Mouse (Mus musculus) lung, embryonic 15.5 days (tissue): ENCODE data around the gene Arfgap3. TPM values are rescaled to one million over a fixed set of nuclear protein-coding genes. Genes with fewer than 3 reads are reported as not detected.

Source experiments
- ATAC-seq: fragments of 200-750 bp; cut with Nextera tagmentation; 2 replicates; pipeline ENCODE4 v1.8.0; 2017; ENCODE audit warnings: moderate number of reproducible peaks, borderline replicate concordance; ENCODE audit not compliant: low FRiP score, low TSS enrichment; ENCODE audit errors: extremely low read depth
- H3K27ac ChIP-seq: fragments of 300-500 bp; sonication (generic); 2 replicates; pipeline ENCODE4 v1.5.1; 2015; ENCODE audit warnings: moderate library complexity, mild to moderate bottlenecking, inconsistent platforms
- H3K27me3 ChIP-seq: fragments of 300-500 bp; sonication (generic); 2 replicates; pipeline ENCODE4 v1.6.1; 2015; ENCODE audit warnings: inconsistent platforms
- H3K36me3 ChIP-seq: fragments of 300-500 bp; sonication (generic); 2 replicates; pipeline ENCODE4 v1.6.1; 2015; ENCODE audit warnings: inconsistent platforms
- H3K4me1 ChIP-seq: fragments of 300-500 bp; sonication (generic); 2 replicates; pipeline ENCODE4 v1.6.1; 2015; ENCODE audit warnings: inconsistent platforms
- H3K4me2 ChIP-seq: fragments of 300-500 bp; sonication (generic); 2 replicates; pipeline ENCODE4 v1.6.1; 2015; ENCODE audit warnings: inconsistent platforms, mild to moderate bottlenecking, moderate library complexity
- H3K4me3 ChIP-seq: fragments of 300-500 bp; sonication (generic); 2 replicates; pipeline ENCODE4 v1.5.1; 2015; ENCODE audit warnings: mild to moderate bottlenecking, inconsistent platforms
- H3K9ac ChIP-seq: fragments of 300-500 bp; sonication (generic); 2 replicates; pipeline ENCODE4 v1.6.1; 2015; ENCODE audit warnings: inconsistent platforms
- H3K9me3 ChIP-seq: fragments of 300-500 bp; sonication (generic); 2 replicates; pipeline ENCODE4 v1.6.1; 2016; ENCODE audit warnings: inconsistent platforms
- WGBS: fragments of 180-500 bp; shearing (Covaris S2); methylation state at CpG from one replicate; pipeline ENCODE4 v1.1.7; 2015; 5-methylcytosine and 5-hydroxymethylcytosine counted together
- polyA plus RNA-seq: library from polyadenylated mRNA; unstranded; fragments of >200 nt; fragmentation: Nextera tagmentation; extraction: Ambion mirVana; gene quantifications from 2 replicates; pipeline ENCODE4 v1.2.1, GENCODE M21; 2015

Arfgap3 gene
- polyA plus RNA-seq, 1 experiment from 2014 or later, result 43.9 TPM

- 62% methylated on average over 13 of the region's 13 CpGs for WGBS
- no peaks in the 10 kb centered on the region for H3K9me3 ChIP-seq
- peaks cover 24% of the 10 kb centered on the region for H3K4me1 ChIP-seq
- H3K36me3 ChIP-seq, result peaks cover 36% of the 10 kb centered on the region; the same call in 1 of the 2 replicates
- H3K27me3 ChIP-seq, result no peaks in the 10 kb centered on the region
- 0 out of 2 replicates have a peak, but pooled peaks have one; percentile 13 for ATAC-seq
- H3K9ac ChIP-seq, result no peak overlapping the region
- H3K27ac ChIP-seq, result peak overlapping the region; percentile 38
- H3K4me3 ChIP-seq, result no peak overlapping the region
- H3K4me2 ChIP-seq, result no peak overlapping the region
Observed at GRCm38 (mm10) chr15:83303656-83304484, 46.2 kb downstream of the Arfgap3 start.

- Histone ChIP-seq H3K4me2 (no peak overlapping the region), H3K27ac (no peak overlapping the region), H3K9ac (no peak overlapping the region), H3K27me3 (no peaks in the 10 kb centered on the region), H3K4me1 (peaks cover 29% of the 10 kb centered on the region), H3K9me3 (no peaks in the 10 kb centered on the region), H3K36me3 (peaks cover 7% of the 10 kb centered on the region; the same call in 1 of the 2 replicates), H3K4me3 (no peak overlapping the region)
- 50% methylated on average over 10 of the region's 10 CpGs for WGBS
- ATAC-seq, result no peak
Observed at GRCm38 (mm10) chr15:83299916-83300582, 50.0 kb downstream of the Arfgap3 start.

GRCm38 (mm10) chr15:83299450-83299849 lies 50.6 kb downstream of the Arfgap3 start:
- H3K27me3 ChIP-seq, result no peaks in the 10 kb centered on the region
- peaks cover 7% of the 10 kb centered on the region; the same call in 1 of the 2 replicates for H3K36me3 ChIP-seq
- WGBS, result 81% methylated on average over 7 of the region's 7 CpGs
- no peak overlapping the region for H3K9ac ChIP-seq
- no peak overlapping the region for H3K4me3 ChIP-seq
- no peak overlapping the region for H3K27ac ChIP-seq
- no peaks in the 10 kb centered on the region for H3K9me3 ChIP-seq
- no peak overlapping the region for H3K4me2 ChIP-seq
- ATAC-seq, result no peak
- H3K4me1 ChIP-seq, result peaks cover 26% of the 10 kb centered on the region

- Histone ChIP-seq H3K36me3 (peaks cover 7% of the 10 kb centered on the region; the same call in 1 of the 2 replicates), H3K27me3 (no peaks in the 10 kb centered on the region), H3K9ac (no peak overlapping the region), H3K27ac (no peak overlapping the region), H3K4me2 (no peak overlapping the region), H3K9me3 (no peaks in the 10 kb centered on the region), H3K4me3 (no peak overlapping the region), H3K4me1 (peaks cover 25% of the 10 kb centered on the region)
- WGBS, result 85% methylated on average over 2 of the region's 2 CpGs
- no peak for ATAC-seq
Observed at GRCm38 (mm10) chr15:83298810-83299209, 51.2 kb downstream of the Arfgap3 start.

- H3K4me3 ChIP-seq, result no peak overlapping the region
- no peak overlapping the region for H3K4me2 ChIP-seq
- no peaks in the 10 kb centered on the region for H3K9me3 ChIP-seq
Observed at GRCm38 (mm10) chr15:83298313-83298712, 51.7 kb downstream of the Arfgap3 start.

GRCm38 (mm10) chr15:83296771-83297311 lies 53.2 kb downstream of the Arfgap3 start:
- Histone ChIP-seq H3K4me2 (no peak overlapping the region), H3K4me1 (peaks cover 30% of the 10 kb centered on the region), H3K4me3 (no peak overlapping the region), H3K9me3 (no peaks in the 10 kb centered on the region), H3K27me3 (no peaks in the 10 kb centered on the region), H3K27ac (no peak overlapping the region), H3K36me3 (peaks cover 7% of the 10 kb centered on the region; the same call in 1 of the 2 replicates), H3K9ac (no peak overlapping the region)
- 46% methylated on average over 7 of the region's 8 CpGs for WGBS
- no peak for ATAC-seq

More at GRCm38 (mm10) chr15:83298313-83298712, 51.7 kb downstream of the Arfgap3 start:
- H3K4me1 ChIP-seq, result peaks cover 25% of the 10 kb centered on the region
- WGBS, result 82% methylated on average over 8 of the region's 8 CpGs
- H3K27ac ChIP-seq, result no peak overlapping the region
- no peak for ATAC-seq
- H3K36me3 ChIP-seq, result peaks cover 7% of the 10 kb centered on the region; the same call in 1 of the 2 replicates
- H3K27me3 ChIP-seq, result no peaks in the 10 kb centered on the region
- no peak overlapping the region for H3K9ac ChIP-seq

- 88% methylated on average over 4 of the region's 4 CpGs for WGBS
- H3K36me3 ChIP-seq, result peaks cover 7% of the 10 kb centered on the region; the same call in 1 of the 2 replicates
- H3K4me1 ChIP-seq, result peaks cover 30% of the 10 kb centered on the region
- no peaks in the 10 kb centered on the region for H3K9me3 ChIP-seq
- H3K9ac ChIP-seq, result no peak overlapping the region
- H3K27ac ChIP-seq, result no peak overlapping the region
- ATAC-seq, result no peak
- no peaks in the 10 kb centered on the region for H3K27me3 ChIP-seq
- no peak overlapping the region for H3K4me3 ChIP-seq
- no peak overlapping the region for H3K4me2 ChIP-seq
Observed at GRCm38 (mm10) chr15:83296050-83296449, 54.0 kb downstream of the Arfgap3 start.

GRCm38 (mm10) chr15:83294954-83295353 lies 55.1 kb downstream of the Arfgap3 start:
- Histone ChIP-seq H3K27me3 (no peaks in the 10 kb centered on the region), H3K9ac (no peak overlapping the region), H3K4me3 (no peak overlapping the region), H3K27ac (no peak overlapping the region), H3K4me1 (peaks cover 22% of the 10 kb centered on the region), H3K9me3 (no peaks in the 10 kb centered on the region), H3K4me2 (no peak overlapping the region), H3K36me3 (peaks cover 7% of the 10 kb centered on the region; the same call in 1 of the 2 replicates)
- WGBS, result 63% methylated on average over 3 of the region's 3 CpGs
- ATAC-seq, result no peak

- H3K9ac ChIP-seq, result no peak overlapping the region
- 70% methylated on average over 8 of the region's 8 CpGs for WGBS
- H3K4me1 ChIP-seq, result peaks cover 22% of the 10 kb centered on the region
- H3K36me3 ChIP-seq, result 0 out of 2 replicates have a peak, but pooled peaks cover under 1% of the 10 kb centered on the region
- no peak for ATAC-seq
- H3K27me3 ChIP-seq, result no peaks in the 10 kb centered on the region
- no peaks in the 10 kb centered on the region for H3K9me3 ChIP-seq
- H3K4me3 ChIP-seq, result no peak overlapping the region
- H3K4me2 ChIP-seq, result no peak overlapping the region
- peak overlapping the region; percentile 47 for H3K27ac ChIP-seq
Observed at GRCm38 (mm10) chr15:83293706-83294645, 56.1 kb downstream of the Arfgap3 start.

GRCm38 (mm10) chr15:83293144-83293543 lies 56.9 kb downstream of the Arfgap3 start:
- Histone ChIP-seq H3K4me3 (no peak overlapping the region), H3K4me1 (peaks cover 22% of the 10 kb centered on the region), H3K27ac (peak overlapping the region; percentile 47; the same call in 1 of the 2 replicates), H3K27me3 (no peaks in the 10 kb centered on the region), H3K9ac (no peak overlapping the region), H3K36me3 (no peaks in the 10 kb centered on the region), H3K4me2 (no peak overlapping the region), H3K9me3 (no peaks in the 10 kb centered on the region)
- WGBS, result 58% methylated on average over 6 of the region's 6 CpGs
- no peak for ATAC-seq
